Mouse (Mus musculus) A20 (cell line): ENCODE measurements around the gene Dhcr24.
A peak's percentile ranks its signal among the peaks of the same experiment; 100 is the strongest.

ENCODE experiments used
- DNase-seq: peaks from one replicate; pipeline ENCODE4 v3.0.0-alpha.2; 2011; ENCODE audit warnings: low read depth, low spot score

The Dhcr24 gene

DNA sequence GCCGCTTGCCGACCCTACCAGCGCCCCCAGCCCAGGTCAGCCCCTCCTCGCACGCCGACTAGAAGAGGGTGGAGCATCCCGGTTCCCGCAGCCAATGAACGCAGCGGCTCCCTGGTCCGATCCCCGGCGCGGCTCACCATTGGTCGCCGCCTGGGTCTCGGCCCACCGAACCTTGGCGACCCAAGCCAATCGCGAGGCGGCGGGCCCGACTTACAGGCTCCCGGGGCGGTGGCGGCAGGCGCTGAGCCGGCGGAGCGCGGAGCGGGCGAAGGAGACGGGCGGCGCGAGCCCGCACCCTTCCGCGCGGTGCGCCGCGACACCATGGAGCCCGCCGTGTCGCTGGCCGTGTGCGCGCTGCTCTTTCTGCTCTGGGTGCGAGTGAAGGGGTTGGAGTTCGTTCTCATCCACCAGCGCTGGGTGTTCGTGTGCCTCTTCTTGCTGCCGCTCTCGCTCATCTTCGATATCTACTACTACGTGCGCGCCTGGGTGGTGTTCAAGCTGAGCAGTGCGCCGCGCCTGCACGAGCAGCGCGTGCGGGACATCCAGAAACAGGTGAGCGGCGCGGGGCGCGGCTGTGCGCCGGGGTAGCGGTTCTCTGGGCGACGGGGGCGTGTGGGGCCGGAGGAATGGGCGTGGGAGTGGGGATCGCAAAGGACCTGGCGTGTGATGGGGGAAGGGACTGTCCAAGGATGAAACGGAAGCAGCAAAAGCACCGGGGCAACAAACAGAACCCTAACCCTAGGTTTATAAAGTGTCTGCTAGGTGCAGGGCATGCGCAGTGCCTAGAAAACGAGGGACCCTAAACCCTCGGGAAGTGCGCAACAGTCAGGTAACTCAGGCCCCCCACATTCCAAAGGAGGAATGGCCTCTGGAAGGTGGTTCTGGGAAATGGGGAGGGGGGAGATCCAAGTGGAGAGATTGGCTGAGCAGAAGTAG, at the start of gene Dhcr24:
Gene Dhcr24 (plus strand): TSS at position 193 of the 936 bp plus-strand sequence.
- DNase-seq = peak; percentile 96

DNA sequence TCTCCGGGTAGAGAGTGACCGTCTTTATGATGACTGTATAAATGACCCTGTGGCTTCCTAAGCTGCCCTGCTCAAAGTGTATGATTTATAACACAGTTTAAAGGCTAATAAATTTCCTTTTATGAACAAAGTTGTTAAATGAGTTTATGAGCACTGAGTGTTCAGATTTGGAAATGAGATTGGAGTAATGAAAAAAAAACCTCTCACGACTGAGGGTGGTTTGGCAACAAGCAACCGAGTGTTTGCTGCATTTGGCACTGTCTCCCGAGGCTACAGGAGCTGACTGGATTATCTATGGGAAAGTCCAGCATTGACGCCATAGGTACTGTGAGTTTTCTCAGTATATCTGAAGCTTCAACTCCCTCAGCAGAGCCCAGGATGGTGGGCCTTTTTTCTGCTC, 46.2 kb upstream of the Dhcr24 start:
- DNase-seq = no peak

DNA sequence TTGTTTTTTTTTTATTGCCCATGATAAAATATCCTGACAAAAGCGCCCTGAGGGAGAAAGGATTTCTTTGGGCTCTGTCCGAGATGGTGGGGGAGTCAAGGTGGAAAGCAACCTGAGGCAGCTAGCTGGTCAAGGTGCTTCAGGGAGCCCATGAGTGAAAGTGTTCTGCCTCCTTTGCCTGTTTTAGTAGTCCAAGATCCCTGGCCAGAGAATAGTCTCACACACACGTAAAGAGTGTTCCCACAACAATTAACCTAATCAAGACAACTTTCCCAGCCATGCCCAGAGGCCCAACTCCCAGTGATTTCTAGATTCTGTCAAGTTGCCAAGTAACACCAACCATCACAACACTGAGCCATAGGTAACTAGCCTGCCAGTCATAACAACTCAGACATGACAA, 38.3 kb upstream of the Dhcr24 start:
- DNase-seq = no peak

DNA sequence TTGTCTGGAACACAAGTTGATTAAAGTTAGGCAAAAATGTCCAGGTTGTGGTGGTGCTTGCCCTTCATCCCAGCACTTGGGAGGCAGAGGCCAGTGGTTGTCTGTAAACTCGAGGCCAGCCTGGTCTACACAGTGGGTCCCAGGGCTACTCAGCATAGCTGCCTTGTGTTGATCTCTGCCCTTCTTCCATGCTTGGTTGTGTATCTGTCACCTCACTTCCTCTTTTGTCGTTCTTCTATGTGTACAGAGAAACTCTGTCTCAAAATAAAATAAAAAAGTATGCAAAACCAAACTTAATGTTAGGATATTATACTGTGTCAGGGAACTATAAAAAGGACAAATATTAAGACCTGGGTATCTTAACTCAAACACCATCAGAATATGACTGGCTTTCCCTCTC, 36.7 kb upstream of the Dhcr24 start:
- peak; percentile 69 for DNase-seq

DNA sequence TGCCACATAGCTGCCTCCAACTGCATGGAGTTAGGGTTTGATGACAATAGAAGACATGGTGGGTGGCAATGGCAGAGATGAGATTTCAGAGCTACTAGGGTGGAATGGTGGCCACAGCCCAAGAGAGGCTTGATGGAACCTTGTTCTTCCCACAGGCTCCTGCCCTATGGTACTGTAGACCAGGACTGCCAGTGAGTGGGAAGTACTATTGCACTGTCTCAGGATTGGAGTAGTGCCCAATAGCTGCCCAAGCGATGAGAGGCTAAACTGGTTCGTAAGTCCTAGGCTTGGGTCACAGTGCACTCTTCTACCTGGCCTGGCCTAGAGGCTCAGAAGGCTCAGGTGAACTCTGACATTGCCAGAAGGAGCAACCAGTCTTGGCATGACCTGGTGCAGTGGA, 35.8 kb upstream of the Dhcr24 start:
- DNase-seq = no peak

DNA sequence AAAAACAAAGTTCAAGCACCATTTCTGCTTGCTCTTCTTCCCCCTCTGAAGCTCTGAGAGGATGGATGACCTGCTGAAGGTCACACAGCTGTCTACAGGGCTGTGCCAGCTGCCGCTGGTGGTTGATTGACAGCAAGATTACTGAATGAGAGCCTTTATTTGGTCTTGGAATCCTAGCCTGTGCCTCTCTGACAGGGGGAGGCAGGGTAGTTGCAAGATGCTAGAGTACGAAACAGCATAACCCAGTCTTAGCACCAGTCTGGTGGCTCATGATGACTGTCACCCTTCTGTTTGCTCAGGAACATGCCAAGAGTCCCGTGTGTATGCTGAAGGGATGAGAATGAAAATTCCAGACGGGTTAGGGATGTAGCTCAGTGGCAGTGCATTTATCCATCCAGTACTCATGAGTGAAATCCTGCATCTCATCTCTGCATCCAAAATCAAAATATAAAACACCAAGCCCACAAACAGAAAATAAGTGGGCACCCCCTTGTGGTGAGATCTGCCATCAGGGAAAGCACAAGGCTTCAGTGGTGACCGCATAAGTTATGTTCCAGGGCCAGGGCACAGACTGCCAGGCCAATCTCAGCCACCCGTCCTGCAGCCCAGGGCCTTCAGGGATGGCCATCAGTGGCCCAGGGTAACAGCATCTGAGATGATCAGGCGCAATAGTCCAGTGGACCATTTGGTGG, 32.8 kb upstream of the Dhcr24 start:
- DNase-seq = peak; percentile 34

DNA sequence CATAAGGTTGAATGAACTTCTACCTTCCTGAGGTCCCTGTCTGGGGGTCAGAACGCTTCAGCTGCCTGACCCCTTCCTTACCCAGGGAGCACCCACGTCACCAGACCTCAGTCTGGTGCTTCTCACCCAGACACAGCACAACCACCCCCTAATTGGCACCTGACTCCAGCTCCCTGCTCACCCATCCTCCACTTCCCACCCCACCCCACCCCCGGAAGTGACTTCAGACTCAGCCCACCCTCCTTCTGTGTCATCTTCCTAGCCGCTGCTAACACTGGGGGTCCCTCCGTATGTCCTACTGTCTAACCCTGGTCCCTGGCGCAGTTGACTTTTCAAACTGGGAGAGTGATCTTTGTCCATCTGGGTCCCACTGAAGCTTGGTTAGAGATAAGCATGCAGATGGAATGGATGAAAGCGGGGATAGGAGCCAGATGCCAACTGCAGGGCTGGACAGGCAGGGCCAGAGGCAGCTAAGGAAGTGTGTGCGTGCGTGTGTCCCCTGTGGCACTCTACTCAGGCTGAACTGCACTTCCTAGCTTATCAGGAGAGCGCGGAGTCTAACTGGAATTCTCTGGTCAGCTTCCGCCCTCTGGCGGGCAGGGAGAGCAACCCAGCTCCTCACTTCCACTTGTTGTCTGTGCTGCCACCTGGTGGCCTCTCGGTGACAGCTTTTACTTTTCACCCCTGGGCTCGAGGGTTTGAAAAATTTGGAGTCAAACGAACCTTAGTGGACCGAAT, 31.3 kb upstream of the Dhcr24 start:
- peak; percentile 87 for DNase-seq

DNA sequence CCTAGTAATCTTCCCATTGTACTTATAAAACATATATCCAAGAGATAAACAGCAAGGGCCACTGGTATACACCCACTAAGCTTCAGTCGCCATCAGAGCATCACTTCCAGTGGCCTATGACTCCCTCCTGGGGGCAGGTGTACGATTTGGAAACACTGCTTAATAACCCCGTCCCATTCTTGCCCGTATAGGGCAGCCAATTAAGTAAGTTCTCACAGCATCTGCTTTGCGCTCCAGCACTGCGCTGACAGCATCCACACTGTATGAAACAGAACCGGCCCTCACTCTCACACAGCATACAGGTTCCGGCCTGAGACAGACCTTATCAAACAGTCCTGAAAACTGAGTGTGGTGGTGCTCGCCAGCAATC, 30.7 kb upstream of the Dhcr24 start:
- DNase-seq = no peak

DNA sequence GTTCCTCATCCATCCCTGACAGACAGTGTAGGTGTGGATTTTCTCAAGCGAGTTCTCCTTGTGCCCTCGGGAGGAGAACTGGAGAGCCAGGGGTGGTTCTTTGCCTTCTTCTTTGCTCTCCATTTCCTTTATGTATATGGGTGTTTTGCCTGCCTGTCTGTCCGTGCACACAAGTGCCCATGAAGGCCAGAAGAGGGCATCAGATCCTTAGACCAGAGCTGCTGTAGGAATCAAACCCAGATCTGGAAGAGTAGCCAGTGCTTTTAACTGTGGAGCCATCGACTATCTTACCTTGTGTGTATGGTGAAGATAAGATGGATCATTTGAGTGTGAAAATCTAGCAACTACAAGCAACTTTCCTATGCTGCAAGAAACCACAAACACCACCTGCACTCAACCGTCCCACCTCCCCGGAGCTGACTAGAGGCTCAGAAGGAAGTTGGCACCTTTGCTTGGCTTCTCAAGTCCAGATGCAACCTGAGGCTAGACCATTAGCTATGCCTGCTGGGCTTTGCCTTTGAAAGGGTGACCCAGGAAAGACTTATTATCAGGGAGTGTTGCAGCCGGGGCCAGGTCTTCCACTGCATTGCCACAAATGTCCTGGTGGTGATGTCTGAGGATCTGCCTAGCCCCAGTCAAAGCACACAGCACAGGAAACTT, 27.3 kb upstream of the Dhcr24 start:
- DNase-seq = peak; percentile 54

DNA sequence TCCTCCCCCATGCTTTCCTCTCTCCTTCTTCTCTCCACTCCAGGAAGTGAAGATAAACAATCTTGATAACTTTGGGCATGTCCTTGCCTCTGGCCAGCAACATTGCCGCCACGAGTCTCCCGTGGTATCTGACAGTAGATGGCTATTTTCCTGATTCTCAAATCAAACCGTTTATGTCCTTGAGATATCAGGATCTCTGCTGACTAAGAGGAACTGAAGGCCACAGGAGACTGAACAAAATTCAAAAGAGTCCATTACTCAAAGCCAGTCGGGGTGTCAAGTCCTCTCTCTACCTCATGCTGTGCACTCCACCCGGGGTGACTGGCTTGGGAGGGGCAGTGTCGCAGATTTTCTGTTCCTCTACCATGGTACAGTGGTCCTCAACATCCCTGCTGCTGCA, 26.6 kb upstream of the Dhcr24 start:
- no peak for DNase-seq

DNA sequence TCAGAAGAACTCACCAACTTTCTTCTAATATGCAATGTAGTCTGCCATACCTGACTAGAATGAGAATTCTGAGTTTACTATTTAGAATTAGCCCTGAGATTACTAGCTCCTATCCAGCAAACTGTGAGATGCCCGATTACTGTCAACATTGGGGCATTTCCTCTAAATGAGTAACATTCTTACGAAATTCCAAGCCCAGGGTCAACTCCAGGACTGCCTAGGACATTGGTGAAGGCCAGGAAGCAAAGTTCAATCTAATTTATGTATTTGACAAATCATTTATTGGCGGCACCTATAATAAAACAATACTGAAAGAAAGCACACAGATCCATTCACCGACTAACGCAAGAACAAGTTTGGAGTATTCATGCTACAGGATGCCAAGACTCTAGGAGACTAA, 21.1 kb upstream of the Dhcr24 start:
- no peak for DNase-seq

DNA sequence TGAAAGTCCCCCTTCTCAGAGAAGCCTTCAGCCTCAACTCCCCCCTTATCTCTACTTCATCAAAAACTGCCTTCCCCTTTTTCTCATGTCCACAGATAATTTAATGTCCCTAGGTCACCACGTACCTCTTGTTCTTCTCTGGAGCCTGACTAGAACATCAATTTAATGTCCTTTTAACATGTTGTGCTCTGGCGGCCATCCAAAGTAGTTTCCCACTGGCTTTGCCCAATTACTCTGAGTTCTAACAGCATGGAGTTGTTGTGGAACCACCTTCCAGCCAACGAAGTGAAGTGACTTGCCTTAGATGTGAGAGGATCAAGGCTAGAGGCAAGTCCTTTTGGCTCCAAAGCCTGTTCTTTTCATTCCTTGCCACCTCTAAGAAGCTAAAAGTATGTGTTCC, 19.3 kb upstream of the Dhcr24 start:
- DNase-seq = no peak

DNA sequence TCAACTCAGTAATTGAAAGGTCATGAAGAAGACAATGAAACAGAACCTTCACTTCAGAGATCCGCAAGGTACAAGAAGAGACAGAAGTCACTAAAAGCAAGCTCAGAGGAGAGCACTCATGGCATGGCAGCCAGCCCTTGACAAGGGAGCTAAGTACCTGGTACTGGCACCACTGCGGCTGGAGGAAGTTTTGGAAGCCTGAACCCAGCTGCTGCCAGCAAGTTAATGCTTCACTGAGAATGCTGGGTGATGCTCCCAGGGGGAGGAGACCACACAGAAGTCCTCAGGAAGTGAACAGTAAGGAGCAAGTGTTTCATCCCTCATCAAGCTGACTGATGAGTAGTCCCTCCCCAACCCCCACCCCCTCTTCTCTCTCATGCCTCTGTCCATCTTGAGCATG, 18.6 kb upstream of the Dhcr24 start:
- DNase-seq = no peak

DNA sequence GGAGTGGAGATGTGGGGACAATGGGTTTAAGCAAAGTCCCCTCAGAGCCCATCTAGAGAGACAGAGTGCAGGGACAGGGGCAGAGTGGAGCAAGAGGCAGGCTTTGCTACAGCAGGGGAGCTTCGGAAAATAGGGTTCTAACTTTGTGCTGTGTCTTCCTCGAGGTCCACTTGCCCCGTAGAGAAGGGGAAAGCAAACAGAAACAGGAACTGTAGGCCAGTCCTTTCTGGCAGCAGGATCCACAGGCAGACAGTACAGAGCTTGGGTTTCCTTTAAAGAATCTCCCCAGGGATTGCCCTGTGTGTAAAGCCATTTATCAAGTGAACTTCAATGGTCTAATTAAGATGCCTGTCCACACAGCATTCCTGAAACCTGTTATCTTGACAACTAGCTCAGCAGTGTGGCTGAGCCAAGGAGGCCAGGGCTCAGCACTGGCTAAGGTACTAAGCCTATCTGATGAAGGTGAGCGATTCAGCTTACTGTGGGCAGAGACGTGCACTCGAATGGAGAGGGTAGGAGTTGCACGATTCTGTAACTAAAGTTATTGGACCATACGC, 14.9 kb upstream of the Dhcr24 start:
- no peak for DNase-seq

DNA sequence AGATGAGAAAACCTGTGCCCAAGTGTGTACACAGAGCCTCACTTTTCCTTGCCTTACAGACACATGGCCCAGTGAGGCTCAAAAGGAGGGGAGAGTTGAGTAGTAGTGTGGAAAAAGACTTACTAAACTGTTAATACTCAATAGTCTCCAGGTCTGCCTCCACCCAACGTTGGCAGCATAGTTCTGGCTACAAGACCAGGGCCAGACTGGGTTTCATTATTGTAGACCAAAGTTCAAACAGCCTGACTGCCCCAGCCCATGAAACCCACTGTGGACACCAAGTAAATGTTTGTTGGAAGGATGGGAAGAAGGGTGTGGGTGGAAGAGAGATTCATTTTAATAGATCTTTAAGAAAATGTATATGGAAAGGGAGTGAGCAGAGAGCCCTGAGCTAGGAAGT, 13.9 kb upstream of the Dhcr24 start:
- no peak for DNase-seq

DNA sequence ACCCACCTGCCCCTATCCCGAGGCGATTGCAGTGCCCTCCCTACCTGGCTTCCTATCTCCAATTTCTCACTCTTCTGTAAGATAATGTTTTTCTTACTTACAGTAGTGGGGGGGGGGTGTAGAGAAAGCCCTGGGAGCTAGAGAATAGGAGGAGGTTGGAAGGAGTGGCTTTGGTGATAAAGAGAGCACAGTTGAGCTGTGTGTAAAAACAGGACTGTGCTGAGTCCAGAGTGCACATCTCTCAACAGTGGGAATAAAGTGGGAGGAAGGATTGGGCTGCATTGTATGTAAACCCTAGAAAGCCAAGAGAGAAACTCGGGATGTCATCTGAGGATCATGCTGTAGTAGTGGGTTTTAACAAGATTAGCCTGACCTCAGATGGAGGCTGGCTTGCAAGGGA, 12.7 kb upstream of the Dhcr24 start:
- no peak for DNase-seq

DNA sequence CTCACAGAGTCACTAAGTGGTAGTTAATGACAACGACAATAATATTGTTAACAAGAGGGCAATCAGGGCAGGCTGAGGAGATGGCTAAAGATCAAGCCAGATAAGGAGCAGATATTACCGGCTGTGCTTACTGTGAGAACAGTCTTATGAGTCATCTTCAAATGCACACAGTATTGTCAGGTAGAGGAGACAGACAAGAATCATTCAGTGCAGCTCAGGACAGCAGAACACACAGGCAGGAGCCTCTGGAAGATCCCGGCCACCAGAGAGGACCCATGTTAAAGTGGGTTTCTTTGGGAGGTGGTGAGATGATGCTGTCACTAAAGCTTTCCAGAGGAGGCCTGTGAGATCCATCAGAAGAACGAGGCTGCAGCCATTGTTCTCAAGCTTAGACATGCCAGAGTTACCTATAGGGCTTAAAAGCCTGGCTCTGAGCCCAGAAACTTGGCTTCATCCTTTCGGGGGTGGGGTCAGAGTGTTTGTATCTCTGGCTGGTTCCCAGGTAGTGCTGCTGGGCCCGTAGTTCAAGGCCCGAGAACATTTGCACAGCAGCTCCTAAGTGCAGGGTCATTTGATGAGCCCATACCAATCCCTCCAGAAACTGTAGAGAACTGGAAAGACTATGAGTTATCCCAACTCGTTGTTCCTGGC, 10.2 kb upstream of the Dhcr24 start:
- DNase-seq = no peak

DNA sequence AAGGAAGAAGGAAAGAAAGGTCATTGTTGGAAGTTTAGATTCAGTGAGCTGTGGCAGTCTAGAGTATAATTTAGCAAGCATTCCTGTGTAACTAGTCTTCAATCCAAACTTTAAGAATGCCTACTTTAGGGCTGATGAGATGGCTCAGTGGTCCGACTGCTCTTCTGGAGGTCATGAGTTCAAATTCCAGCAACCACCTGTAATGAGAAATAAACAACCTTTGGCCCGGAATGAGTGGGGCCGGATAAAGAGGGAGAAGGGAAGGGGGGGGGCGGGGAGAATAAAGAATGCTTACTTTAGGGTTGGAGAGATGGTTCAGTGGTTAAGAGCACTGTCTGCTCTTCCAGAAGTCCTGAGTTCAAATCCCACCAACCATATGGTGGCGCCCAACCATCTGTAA, 3.6 kb upstream of the Dhcr24 start:
- DNase-seq = no peak

DNA sequence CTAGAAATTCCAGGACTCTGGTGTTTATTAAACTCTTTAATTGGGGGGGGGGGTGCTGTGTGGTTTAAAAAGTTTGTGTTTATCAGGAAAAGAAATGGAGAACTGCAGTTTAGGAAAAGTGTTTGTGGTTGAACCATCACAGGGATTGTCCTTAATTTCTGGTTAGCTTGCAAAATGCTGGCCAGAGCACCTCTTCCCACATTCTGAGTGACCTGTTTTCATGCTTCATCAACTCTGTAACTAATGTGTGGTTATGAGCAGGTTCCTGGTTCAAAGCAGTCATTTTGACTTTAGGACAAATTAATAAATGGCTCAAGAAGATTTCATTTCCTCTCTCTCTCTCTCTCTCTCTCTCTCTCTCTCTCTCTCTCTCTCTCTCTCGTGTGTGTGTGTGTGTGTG, 2.9 kb upstream of the Dhcr24 start:
- DNase-seq = no peak

DNA sequence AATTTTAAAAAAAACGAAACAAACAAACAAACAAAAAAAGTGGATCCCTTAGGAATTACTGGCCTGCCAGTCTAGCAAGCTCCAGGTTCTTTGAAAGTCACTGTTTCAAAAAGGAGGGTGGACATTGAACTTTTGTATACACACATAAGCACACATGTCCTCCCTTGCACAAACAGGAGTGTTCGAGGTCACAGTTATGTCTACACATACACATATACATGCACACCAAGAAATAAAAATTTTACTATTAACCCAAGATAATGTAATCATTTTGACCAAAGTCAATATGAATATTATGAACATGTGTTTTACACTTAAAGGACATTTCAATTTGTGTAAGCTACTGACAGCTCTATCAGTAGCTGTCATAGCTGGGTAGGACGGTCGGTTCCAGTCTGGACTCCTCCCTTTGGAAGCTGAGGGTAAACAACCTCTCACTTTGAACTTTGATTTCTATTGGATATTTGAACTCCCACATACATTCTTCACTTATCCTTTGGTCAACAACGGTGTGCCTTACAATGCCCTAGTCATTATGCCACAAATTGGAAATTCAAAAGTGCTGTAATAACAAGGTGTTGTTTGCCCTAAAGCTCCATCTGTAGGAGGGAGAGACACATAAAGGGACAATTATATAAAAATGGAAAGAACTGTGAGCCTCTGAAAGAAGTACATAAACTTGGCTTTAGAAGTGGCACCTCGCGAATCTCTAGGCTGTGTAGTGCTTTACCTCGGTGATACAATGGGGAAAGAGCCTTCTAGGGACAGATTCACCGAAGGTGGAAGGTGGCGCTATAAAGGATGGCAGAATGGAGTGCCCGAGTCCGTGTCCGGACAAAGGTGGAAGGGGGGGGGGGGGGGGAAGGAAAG, 1.3 kb upstream of the Dhcr24 start:
- DNase-seq = no peak
